Mouse (Mus musculus) G1E (cell line): ENCODE data around the gene Trhr2. TPM values are rescaled to one million over a fixed set of nuclear protein-coding genes. Genes with fewer than 3 reads are reported as not detected.

ENCODE experiments used
- ATAC-seq: 2 replicates; pipeline ENCODE4 v1.8.0; 2016; ENCODE audit warnings: mild to moderate bottlenecking; ENCODE audit not compliant: insufficient number of reproducible peaks, poor library complexity, low FRiP score, severe bottlenecking; ENCODE audit errors: extremely low read depth
- DNase-seq: peaks from one replicate; pipeline ENCODE4 v3.0.0; 2012; ENCODE audit warnings: low spot score
- H3K27me3 ChIP-seq: 2 replicates; pipeline ENCODE4 v1.6.1; 2012; ENCODE audit warnings: mild to moderate bottlenecking, low read length, inconsistent platforms; ENCODE audit not compliant: insufficient read depth
- H3K36me3 ChIP-seq: replicated peaks from 2 replicates; pipeline ENCODE3; 2012; ENCODE audit warnings: mild to moderate bottlenecking, inconsistent platforms
- H3K4me1 ChIP-seq: 2 replicates; pipeline ENCODE4 v1.6.1; 2012; ENCODE audit warnings: low read depth, low read length, inconsistent platforms, mixed read lengths; ENCODE audit not compliant: insufficient read depth
- H3K4me3 ChIP-seq: 2 replicates; pipeline ENCODE4 v1.5.1; 2012; ENCODE audit warnings: low read depth, mild to moderate bottlenecking, inconsistent platforms, low read length, moderate library complexity, mixed read lengths
- H3K9me3 ChIP-seq: replicated peaks from 2 replicates; pipeline ENCODE4 v1.6.1; 2012; ENCODE audit warnings: inconsistent platforms
- CTCF ChIP-seq: IDR thresholded peaks from 2 replicates; pipeline ENCODE4 v1.5.1; 2012; ENCODE audit warnings: low read depth, low read length, inconsistent platforms, mixed read lengths
- GATA1 ChIP-seq: IDR thresholded peaks from 2 replicates; pipeline ENCODE4 v1.6.1; 2012; ENCODE audit warnings: borderline replicate concordance, low read length, inconsistent platforms, mixed read lengths
- GATA2 ChIP-seq: IDR thresholded peaks from 2 replicates; pipeline ENCODE4 v1.6.1; 2012; ENCODE audit warnings: low read depth, low read length, inconsistent platforms, borderline replicate concordance
- POLR2AphosphoS5 ChIP-seq: IDR thresholded peaks from 2 replicates; pipeline ENCODE4 v1.6.1; 2012; ENCODE audit warnings: low read depth, low read length, inconsistent platforms; ENCODE audit not compliant: insufficient replicate concordance
- TAL1 ChIP-seq: conservative IDR thresholded peaks from 2 replicates; pipeline ENCODE4 v1.6.1; 2012; ENCODE audit warnings: low read depth, low read length, inconsistent platforms, mixed read lengths
- polyA plus RNA-seq: library from polyadenylated mRNA; stranded (reverse); fragments of >175 nt; gene quantifications from 2 replicates; pipeline ENCODE4 v1.2.3, GENCODE M21; 2012
- total RNA-seq, 2 experiments: library from RNA; stranded (forward) in 1 of 2; stranded (reverse) in 1 of 2; fragments of 200-1000 nt in 1 of 2; fragments of >200 nt in 1 of 2; fragmentation: Nextera tagmentation in 1 of 2; gene quantifications; 2 replicates each; pipeline ENCODE4 v1.2.3; 2014 to 2017

Trhr2 gene
- total and polyA plus RNA-seq, 3 experiments: not detected

DNA sequence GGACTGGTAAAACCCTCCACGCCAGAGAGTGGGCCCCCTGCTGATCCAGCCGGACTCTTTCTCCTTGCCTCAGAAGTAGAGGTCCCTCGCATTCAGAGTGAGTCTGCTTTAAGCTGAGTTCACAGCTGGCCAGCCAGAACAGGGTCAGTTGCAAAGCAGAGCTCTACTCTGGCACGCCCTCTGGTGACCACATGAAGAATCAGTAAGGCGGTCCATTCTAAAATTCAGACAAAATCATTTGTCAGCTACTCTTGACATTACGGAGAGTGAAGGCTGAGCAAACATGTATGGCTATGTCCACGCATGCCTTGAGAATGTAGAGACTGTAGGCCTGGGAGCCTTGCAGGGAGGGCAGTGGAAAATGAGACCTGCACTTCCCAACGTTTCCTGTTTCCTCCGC, 9.1 kb upstream of the Trhr2 start:
- peaks cover 16% of the 10 kb centered on the region for H3K4me1 ChIP-seq
- no peak for TF ChIP-seq GATA1
- peak; percentile 61 for TF ChIP-seq CTCF
- peaks cover 13% of the 10 kb centered on the region for H3K9me3 ChIP-seq
- peaks cover 22% of the 10 kb centered on the region for H3K27me3 ChIP-seq
- H3K36me3 ChIP-seq: peaks cover 9% of the 10 kb centered on the region
- DNase-seq: peak; percentile 45
- peak; percentile 22; the same call in 1 of the 2 replicates for ATAC-seq
- H3K4me3 ChIP-seq: no peak overlapping the region

DNA sequence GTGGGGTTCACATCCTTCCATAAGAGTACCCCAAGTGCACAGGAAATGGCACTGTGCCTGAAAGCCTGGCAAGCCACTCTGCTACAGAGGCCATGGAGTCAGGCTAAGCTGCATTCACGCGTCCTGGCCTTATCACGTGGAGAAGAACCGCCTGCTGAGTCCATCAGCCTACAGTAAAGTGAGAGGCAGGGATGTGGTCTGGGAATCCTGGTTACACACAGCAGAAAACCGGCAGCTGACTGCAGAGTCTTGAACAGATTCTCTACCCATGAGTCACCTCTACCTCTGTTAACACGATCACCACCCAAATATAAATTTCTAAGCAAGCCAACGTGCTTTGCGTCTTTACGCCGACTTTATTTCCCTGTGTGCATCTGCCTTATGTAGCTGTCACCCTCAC, 7.9 kb upstream of the Trhr2 start:
- Histone ChIP-seq H3K27me3 (peaks cover 33% of the 10 kb centered on the region), H3K4me1 (peaks cover 16% of the 10 kb centered on the region), H3K36me3 (peaks cover 3% of the 10 kb centered on the region), H3K9me3 (peaks cover 16% of the 10 kb centered on the region), H3K4me3 (no peak overlapping the region)
- TF ChIP-seq TAL1: no peak
- TF ChIP-seq CTCF: no peak
- TF ChIP-seq POLR2AphosphoS5: no peak
- no peak for TF ChIP-seq GATA2
- TF ChIP-seq GATA1: no peak
- ATAC-seq: no peak
- DNase-seq: no peak

DNA sequence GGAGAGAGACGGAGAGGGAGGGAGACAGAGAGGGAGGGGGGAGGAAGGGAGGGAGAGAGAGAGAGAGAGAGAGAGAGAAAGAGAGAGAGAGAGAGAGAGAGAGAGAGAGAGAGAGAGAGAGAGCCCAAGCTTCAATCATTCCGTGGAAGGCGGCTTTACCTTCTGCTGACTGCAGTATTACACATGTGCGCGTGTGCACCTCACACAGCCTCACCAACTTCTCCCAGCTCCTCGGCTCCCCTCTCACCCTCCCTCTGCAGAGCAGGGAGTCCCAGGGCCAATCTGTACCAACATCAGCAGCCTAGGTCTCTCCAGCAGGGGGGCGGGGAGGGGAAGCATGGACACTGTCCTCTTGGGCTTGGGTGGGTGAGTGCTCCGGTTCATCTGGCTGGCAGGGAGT, 2.4 kb upstream of the Trhr2 start:
- Histone ChIP-seq H3K9me3 (peaks cover 16% of the 10 kb centered on the region), H3K27me3 (peaks cover 79% of the 10 kb centered on the region), H3K4me1 (peaks cover 9% of the 10 kb centered on the region), H3K4me3 (no peak overlapping the region), H3K36me3 (no peaks in the 10 kb centered on the region)
- DNase-seq (no peak), ATAC-seq (no peak)
- TF ChIP-seq GATA2 (no peak), CTCF (no peak), TAL1 (no peak), GATA1 (no peak)

DNA sequence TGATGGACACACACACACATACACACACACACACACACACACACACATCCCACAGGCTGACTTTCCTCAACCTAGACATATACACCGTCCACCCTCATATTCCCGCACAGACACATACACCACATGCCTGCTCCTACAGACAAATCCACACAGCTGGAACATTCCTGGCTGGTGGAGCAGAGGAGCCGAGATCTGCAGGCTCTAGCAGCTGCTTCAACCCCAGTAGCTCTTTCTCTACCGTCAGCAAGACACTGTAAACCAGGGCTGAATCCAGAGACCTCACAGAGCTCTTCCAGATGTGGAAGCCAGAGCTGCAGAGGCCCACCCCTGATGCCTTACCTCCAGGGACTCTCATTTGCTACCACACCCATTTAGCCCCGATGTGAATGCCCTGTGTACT, 1.7 kb upstream of the Trhr2 start:
- no peak for TF ChIP-seq CTCF
- no peak for TF ChIP-seq GATA1
- no peak for TF ChIP-seq POLR2AphosphoS5
- TF ChIP-seq GATA2: no peak
- no peak for TF ChIP-seq TAL1
- DNase-seq (no peak), ATAC-seq (no peak)
- H3K9me3 ChIP-seq: peaks cover 16% of the 10 kb centered on the region
- H3K27me3 ChIP-seq: peaks cover 83% of the 10 kb centered on the region
- peaks cover 9% of the 10 kb centered on the region for H3K4me1 ChIP-seq
- H3K36me3 ChIP-seq: no peaks in the 10 kb centered on the region
- no peak overlapping the region for H3K4me3 ChIP-seq

DNA sequence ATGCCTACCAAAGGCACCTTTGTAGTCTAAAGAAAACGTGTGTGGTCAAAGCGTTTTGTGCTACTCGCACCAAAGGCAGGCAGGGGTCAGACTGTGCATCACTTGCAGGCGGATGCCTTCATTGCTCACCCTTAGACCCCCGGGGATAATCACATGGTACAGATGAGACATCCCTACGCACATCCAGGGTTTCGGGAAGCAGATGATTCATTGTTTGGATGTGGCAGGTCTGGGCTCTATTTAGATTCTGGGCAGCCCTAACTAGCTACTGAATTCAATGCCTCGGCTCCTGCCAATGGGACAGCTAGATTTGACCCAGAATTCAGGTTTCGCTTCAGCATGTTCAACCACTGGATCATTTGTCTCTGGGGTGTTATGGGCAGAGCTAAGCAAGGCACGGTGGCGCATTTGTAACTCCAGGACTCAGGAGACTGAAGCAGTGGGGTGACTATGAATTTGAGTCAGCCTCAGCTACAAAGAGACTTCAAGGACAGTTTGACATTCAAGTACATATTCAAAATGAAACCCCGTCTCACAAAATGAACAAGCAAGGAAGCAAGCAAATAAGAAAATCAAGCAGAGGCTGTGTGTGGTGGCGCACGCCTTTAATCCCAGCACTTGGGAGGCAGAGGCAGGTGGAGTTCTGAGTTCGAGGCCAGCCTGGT, 1.3 kb downstream of the Trhr2 start:
- Histone ChIP-seq H3K27me3 (peaks cover 92% of the 10 kb centered on the region), H3K36me3 (no peaks in the 10 kb centered on the region), H3K4me3 (no peak overlapping the region), H3K9me3 (no peaks in the 10 kb centered on the region), H3K4me1 (peaks cover 23% of the 10 kb centered on the region)
- TF ChIP-seq CTCF (no peak), GATA2 (no peak), POLR2AphosphoS5 (no peak)
- no peak for DNase-seq
- no peak for ATAC-seq

DNA sequence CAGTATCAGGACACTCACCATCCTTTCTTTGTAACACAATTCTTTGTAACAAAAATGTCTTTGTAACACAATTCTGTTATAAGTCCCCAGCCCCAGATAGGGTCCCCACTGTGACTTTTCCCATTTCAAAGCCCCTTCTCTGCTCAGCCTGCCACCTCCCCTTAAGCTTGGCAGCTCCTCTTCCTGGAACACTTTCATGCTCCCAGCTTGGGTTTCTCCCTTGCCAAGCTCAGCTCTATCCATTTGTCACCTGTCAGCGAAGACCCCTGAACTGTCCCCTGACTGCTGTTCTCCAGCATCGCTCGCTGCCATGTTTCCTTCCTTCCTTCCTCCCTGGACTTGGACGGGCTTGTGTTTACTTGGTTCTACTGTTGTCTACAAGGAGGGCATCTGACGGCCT, 2.9 kb downstream of the Trhr2 start:
- Histone ChIP-seq H3K4me3 (no peak overlapping the region), H3K27me3 (peaks cover 94% of the 10 kb centered on the region)
- TF ChIP-seq GATA2: no peak
- no peak for TF ChIP-seq CTCF
- no peak for TF ChIP-seq GATA1
- TF ChIP-seq TAL1: no peak
- TF ChIP-seq POLR2AphosphoS5: no peak

More for the DNA sequence above, 2.9 kb downstream of the Trhr2 start:
- DNase-seq (no peak), ATAC-seq (no peak)
- H3K36me3 ChIP-seq: no peaks in the 10 kb centered on the region
- H3K9me3 ChIP-seq: no peaks in the 10 kb centered on the region
- H3K4me1 ChIP-seq: peaks cover 20% of the 10 kb centered on the region
